Mouse (Mus musculus): ENCODE data around the gene Gm16451. TPM values are rescaled to one million over a fixed set of nuclear protein-coding genes. Genes with fewer than 3 reads are reported as not detected.
"Not testable (repeated sequence)": the region's sequence is repeated elsewhere in the genome, so short reads cannot be mapped to it uniquely, and the experiment has no call there.

The Gm16451 gene
- not detected in 2 replicates for polyA plus RNA-seq (2016; fragmentation: Nextera tagmentation; extraction: Ambion mirVana)

DNA sequence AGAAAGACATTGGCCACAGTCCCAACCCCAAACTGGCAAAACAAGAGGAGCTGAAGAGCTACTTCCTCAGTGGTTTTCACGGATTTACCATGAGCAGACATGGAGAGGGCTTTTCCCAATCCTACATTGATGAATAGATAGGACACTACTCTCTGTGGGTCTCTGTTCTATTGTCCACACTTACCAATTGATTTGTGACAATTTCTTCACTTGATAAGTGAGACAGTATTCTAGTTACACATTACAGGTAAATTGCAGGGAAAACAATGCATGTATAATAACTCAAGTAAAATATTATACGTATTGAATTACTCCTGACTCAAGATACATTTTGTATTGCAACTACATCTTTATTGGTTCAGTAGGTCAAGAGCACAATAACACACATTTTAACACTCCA is at the start of gene Gm16451:
Gene Gm16451 (minus strand): TSS at position 101 of the 400 bp plus-strand sequence.
- H3K9ac ChIP-seq; H3K4me3 ChIP-seq (replicated peaks); H3K9me3 ChIP-seq; H3K4me1 ChIP-seq; H3K36me3 ChIP-seq (replicated peaks); H3K27ac ChIP-seq; ATAC-seq (ENCODE audit: low FRiP score); H3K27me3 ChIP-seq; H3K4me2 ChIP-seq: not testable (repeated sequence)
- WGBS, result no CpG with 5 or more reads among the region's 2 CpGs

DNA sequence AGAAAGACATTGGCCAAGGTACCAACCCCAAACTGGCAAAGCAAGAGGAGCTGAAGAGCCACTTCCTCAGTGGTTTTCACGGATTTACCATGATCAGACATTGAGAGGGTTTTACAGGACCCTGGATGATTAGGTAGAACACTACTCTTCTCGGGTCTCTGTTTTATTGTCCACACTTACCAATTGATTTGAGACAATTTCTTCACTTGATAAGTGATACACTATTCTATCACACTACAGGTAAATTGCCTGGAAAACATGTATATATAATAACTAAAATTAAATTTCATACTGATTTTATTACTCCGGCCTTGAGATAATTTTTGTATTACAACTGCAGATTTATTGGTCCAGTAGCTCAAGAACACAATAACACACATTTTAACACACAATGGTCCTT is 45.9 kb upstream of the Gm16451 start, which contains the start of gene Vmn1r142:
Gene Vmn1r142 (minus strand): TSS at position 101 of the 400 bp plus-strand sequence.
- not testable (repeated sequence) for H3K4me1 ChIP-seq; H3K36me3 ChIP-seq (replicated peaks); H3K27me3 ChIP-seq; H3K27ac ChIP-seq; ATAC-seq (ENCODE audit: low FRiP score); H3K9ac ChIP-seq; H3K4me2 ChIP-seq; H3K4me3 ChIP-seq (replicated peaks); H3K9me3 ChIP-seq
- no CpG with 5 or more reads among the region's 3 CpGs for WGBS

- not testable (repeated sequence) for H3K4me3 ChIP-seq (replicated peaks); H3K27ac ChIP-seq; H3K36me3 ChIP-seq (replicated peaks); H3K4me2 ChIP-seq; H3K27me3 ChIP-seq; ATAC-seq (ENCODE audit: low FRiP score); H3K9me3 ChIP-seq; H3K4me1 ChIP-seq; H3K9ac ChIP-seq
- WGBS, result no CpG with 5 or more reads among the region's 5 CpGs
These were observed 16.6 kb upstream of the Gm16451 start, which contains the start of gene Gm10666 for GRCm38 (mm10) chr7:22134641-22135040. Gene Gm10666, minus strand, starts transcription at chr7:22134741.

GRCm38 (mm10) chr7:22068757-22069156 is 49.3 kb downstream of the Gm16451 start, which contains the start of gene Vmn1r139:
Gene Vmn1r139, plus strand, starts transcription at chr7:22069057.
- not testable (repeated sequence) for H3K9ac ChIP-seq; H3K9me3 ChIP-seq; H3K27ac ChIP-seq; H3K36me3 ChIP-seq (replicated peaks); H3K4me2 ChIP-seq; H3K4me1 ChIP-seq; ATAC-seq (ENCODE audit: low FRiP score); H3K27me3 ChIP-seq; H3K4me3 ChIP-seq (replicated peaks)
- no CpG with 5 or more reads among the region's 7 CpGs for WGBS

Other genes with a start within 250 kb of the Gm16451 start
- gene Gm5891, start 197.0 kb downstream of the Gm16451 start, polyA plus RNA-seq (2016; fragmentation: Nextera tagmentation; extraction: Ambion mirVana), result not detected in 2 replicates
- not detected in 2 replicates for gene Vmn1r137, start 123.7 kb downstream of the Gm16451 start, polyA plus RNA-seq (2016; fragmentation: Nextera tagmentation; extraction: Ambion mirVana)
- not detected in 2 replicates for gene Vmn1r138, start 89.3 kb downstream of the Gm16451 start, polyA plus RNA-seq (2016; fragmentation: Nextera tagmentation; extraction: Ambion mirVana)
- gene Gm6176, start 61.9 kb downstream of the Gm16451 start, polyA plus RNA-seq (2016; fragmentation: Nextera tagmentation; extraction: Ambion mirVana), result not detected in 2 replicates
- gene Vmn1r139, start 49.2 kb downstream of the Gm16451 start, polyA plus RNA-seq (2016; fragmentation: Nextera tagmentation; extraction: Ambion mirVana), result not detected in 2 replicates
- gene Gm10666, start 16.5 kb upstream of the Gm16451 start, polyA plus RNA-seq (2016; fragmentation: Nextera tagmentation; extraction: Ambion mirVana), result not detected in 2 replicates
- not detected in 2 replicates for gene Vmn1r142, start 45.8 kb upstream of the Gm16451 start, polyA plus RNA-seq (2016; fragmentation: Nextera tagmentation; extraction: Ambion mirVana)
- gene Vmn1r143, start 71.1 kb upstream of the Gm16451 start, polyA plus RNA-seq (2016; fragmentation: Nextera tagmentation; extraction: Ambion mirVana), result not detected in 2 replicates
- gene Gm8653, start 83.0 kb upstream of the Gm16451 start, polyA plus RNA-seq (2016; fragmentation: Nextera tagmentation; extraction: Ambion mirVana), result not detected in 2 replicates
- gene Gm8453, start 111.2 kb upstream of the Gm16451 start, polyA plus RNA-seq (2016; fragmentation: Nextera tagmentation; extraction: Ambion mirVana), result not detected in 2 replicates
- gene Gm4187, start 211.5 kb upstream of the Gm16451 start, polyA plus RNA-seq (2016; fragmentation: Nextera tagmentation; extraction: Ambion mirVana), result not detected in 2 replicates

Measured in forebrain, embryonic 12.5 days (tissue).